Comparison of ENCODE assay signal across 19 mouse cellular contexts in genomic region chr11:86667553-86667952, GRCm38 (mm10). TPM values are rescaled to one million over a fixed set of nuclear protein-coding genes. Genes with fewer than 3 reads are reported as not detected.
DNase-seq lines count a peak whose midpoint lies in the region; ATAC-seq and TF ChIP-seq lines count a peak whose summit lies in the region.
"Had no signal": no experiment of that assay in that cellular context is flagged by ENCODE, and none has a peak within 500 bp of the region (broad histone marks: within the 10 kb centered on the region; RNA-seq: fewer than 3 reads in every experiment).

No protein-coding gene starts in this region.

- TF ChIP-seq CTCF in gastrocnemius, adult 2 months (IDR thresholded peaks at IDR 0.05), result no peak

- H3K36me3 ChIP-seq in liver, embryonic 13.5 days, result peaks cover 20% of the 10 kb centered on the region
- no peaks in the 10 kb centered on the region for H3K36me3 ChIP-seq in liver, embryonic 16.5 days (ENCODE audit: control insufficient read depth, insufficient read depth)
- no peaks in the 10 kb centered on the region for H3K36me3 ChIP-seq in intestine, embryonic 16.5 days (ENCODE audit: control insufficient read depth, insufficient read depth, low read length)

- intact Hi-C loops in gastrocnemius, adult 2 months (cut with DNase I), result no loop called here

- no peak for DNase-seq in gastrocnemius, adult 2 months
- no peak for DNase-seq in gastrocnemius, adult 8-10 months (ENCODE audit: low spot score in 2 of 2)
- DNase-seq in liver, embryonic 13.5 days, result no peak
- DNase-seq in neural tube, embryonic 10.5 days (ENCODE audit: extremely low spot score, low spot score), result no peak
- DNase-seq: adrenal gland, adult 2 months; adrenal gland, postnatal 25 days; cerebellum, adult 18-20 months; cerebellum, adult 9-10 months; cerebellum, postnatal 14 days; gastrocnemius, postnatal 14 days had no signal

- H3K27me3 ChIP-seq in liver, embryonic 13.5 days, result no peaks in the 10 kb centered on the region
- no peaks in the 10 kb centered on the region for H3K27me3 ChIP-seq in liver, embryonic 16.5 days (ENCODE audit: control insufficient read depth, insufficient read depth, low read depth, low read length)
- H3K27me3 ChIP-seq in intestine, embryonic 16.5 days (replicated peaks; ENCODE audit: control insufficient read depth, insufficient read depth, low read length), result no peaks in the 10 kb centered on the region
- H3K27me3 ChIP-seq: hindbrain, embryonic 12.5 days; hindbrain, embryonic 15.5 days; Patski had no signal

- H3K4me1 ChIP-seq in liver, embryonic 13.5 days (replicated peaks), result peaks cover 86% of the 10 kb centered on the region
- H3K4me1 ChIP-seq in liver, embryonic 16.5 days (ENCODE audit: control insufficient read depth, low read depth, low read length), result peaks cover 47% of the 10 kb centered on the region
- 0 out of 2 replicates have a peak, but pooled peaks cover 4% of the 10 kb centered on the region for H3K4me1 ChIP-seq in intestine, embryonic 16.5 days (ENCODE audit: control insufficient read depth, insufficient read depth, low read length)
- H3K4me1 ChIP-seq: forebrain, embryonic 10.5 days; hindbrain, embryonic 12.5 days; hindbrain, embryonic 15.5 days had no signal

- 37% methylated on average over 2 of the region's 2 CpGs for WGBS in liver, embryonic 13.5 days (ENCODE audit: insufficient replicate concordance)
- WGBS in liver, embryonic 16.5 days (ENCODE audit: insufficient replicate concordance), result 36% methylated on average over 2 of the region's 2 CpGs
- 87% methylated on average over 2 of the region's 2 CpGs for WGBS in intestine, embryonic 16.5 days

- no peak overlapping the region for H3K4me3 ChIP-seq in gastrocnemius, adult 2 months
- no peak overlapping the region for H3K4me3 ChIP-seq in liver, embryonic 13.5 days (replicated peaks)
- H3K4me3 ChIP-seq in liver, embryonic 16.5 days (ENCODE audit: low read depth, low read length), result no peak overlapping the region
- no peak overlapping the region for H3K4me3 ChIP-seq in intestine, embryonic 16.5 days (ENCODE audit: low read length)
- H3K4me3 ChIP-seq: forebrain, embryonic 10.5 days; hindbrain, embryonic 12.5 days; hindbrain, embryonic 15.5 days had no signal

- ATAC-seq in liver, embryonic 13.5 days (ENCODE audit: low read depth), result no peak
- no peak for ATAC-seq in liver, embryonic 16.5 days (ENCODE audit: low read depth)
- no peak for ATAC-seq in cerebellum, adult (ENCODE audit: insufficient number of reproducible peaks, low FRiP score, low TSS enrichment)
- no peak for ATAC-seq in intestine, embryonic 16.5 days
- ATAC-seq: forebrain, embryonic 14.5 days; Patski had no signal

- H3K9me3 ChIP-seq in liver, embryonic 13.5 days (replicated peaks), result no peaks in the 10 kb centered on the region
- H3K9me3 ChIP-seq in liver, embryonic 16.5 days (replicated peaks; ENCODE audit: control insufficient read depth, low read length), result no peaks in the 10 kb centered on the region
- H3K9me3 ChIP-seq in intestine, embryonic 16.5 days (ENCODE audit: control insufficient read depth, low read length), result no peaks in the 10 kb centered on the region
- H3K9me3 ChIP-seq: forebrain, embryonic 10.5 days; hindbrain, embryonic 12.5 days; hindbrain, embryonic 15.5 days had no signal

- peak overlapping the region; percentile 93; the same call in 1 of the 2 replicates for H3K27ac ChIP-seq in gastrocnemius, adult 2 months
- H3K27ac ChIP-seq in liver, embryonic 13.5 days, result peak overlapping the region; percentile 92
- peak overlapping the region; percentile 79 for H3K27ac ChIP-seq in liver, embryonic 16.5 days (ENCODE audit: low read length)
- no peak overlapping the region for H3K27ac ChIP-seq in intestine, embryonic 16.5 days (ENCODE audit: low read length)
- H3K27ac ChIP-seq: forebrain, embryonic 10.5 days; hindbrain, embryonic 12.5 days; hindbrain, embryonic 15.5 days had no signal

- H3K4me2 ChIP-seq in liver, embryonic 13.5 days, result peak overlapping the region; percentile 47
- H3K4me2 ChIP-seq in liver, embryonic 16.5 days (ENCODE audit: low read depth, low read length), result no peak overlapping the region
- H3K4me2 ChIP-seq in intestine, embryonic 16.5 days (ENCODE audit: low read depth, low read length), result no peak overlapping the region
- H3K4me2 ChIP-seq: heart, embryonic 11.5 days; hindbrain, embryonic 12.5 days; hindbrain, embryonic 15.5 days had no signal

- H3K9ac ChIP-seq in liver, embryonic 13.5 days, result peak overlapping the region; percentile 54; the same call in 1 of the 2 replicates
- H3K9ac ChIP-seq in liver, embryonic 16.5 days (ENCODE audit: low read depth, low read length), result no peak overlapping the region
- no peak overlapping the region for H3K9ac ChIP-seq in intestine, embryonic 16.5 days (ENCODE audit: low read depth, low read length)
- H3K9ac ChIP-seq: hindbrain, embryonic 12.5 days; hindbrain, embryonic 15.5 days had no signal

RNA-seq across cellular contexts. Expression of gene Vmp1, which starts 16.1 kb away (rescaled TPM):
- 100 to 1,000 TPM in 1 of 2 experiments, 10 to 100 TPM in 1; 84.0 to 115 TPM for total RNA-seq in gastrocnemius, adult 2 months (2021)
- total RNA-seq in gastrocnemius, adult 8-10 months (2022), result 100 to 1,000 TPM in 1 of 4 experiments, 10 to 100 TPM in 3; 79.1 to 112 (median 82.8) TPM
- 89.2 and 103 TPM in 2 replicates for polyA plus RNA-seq in liver, embryonic 13.5 days (2015; fragmentation: Nextera tagmentation; extraction: Ambion mirVana)
- polyA plus RNA-seq in liver, embryonic 16.5 days (2015; fragmentation: Nextera tagmentation; extraction: Ambion mirVana), result 77.5 and 87.3 TPM in 2 replicates
- polyA plus RNA-seq in intestine, embryonic 16.5 days (2015; fragmentation: Nextera tagmentation; extraction: Ambion mirVana), result 220 and 272 TPM in 2 replicates

RNA-seq across cellular contexts. Expression of gene Ptrh2, which starts 16.2 kb away (rescaled TPM):
- total RNA-seq in gastrocnemius, adult 2 months (2021), result 1 to 10 TPM; 6.0 to 7.9 TPM
- 1 to 10 TPM; 5.9 to 7.0 (median 6.3) TPM for total RNA-seq in gastrocnemius, adult 8-10 months (2022)
- 23.0 and 23.3 TPM in 2 replicates for polyA plus RNA-seq in liver, embryonic 13.5 days (2015; fragmentation: Nextera tagmentation; extraction: Ambion mirVana)
- polyA plus RNA-seq in liver, embryonic 16.5 days (2015; fragmentation: Nextera tagmentation; extraction: Ambion mirVana), result 13.3 and 13.7 TPM in 2 replicates
- 27.0 and 28.2 TPM in 2 replicates for polyA plus RNA-seq in intestine, embryonic 16.5 days (2015; fragmentation: Nextera tagmentation; extraction: Ambion mirVana)
